Mouse (Mus musculus) retina, embryonic 14.5 days (tissue): Measurements from ENCODE around the gene Myl7.
"Not testable (repeated sequence)": the region's sequence is repeated elsewhere in the genome, so short reads cannot be mapped to it uniquely, and the experiment has no call there.

Source experiments
- DNase-seq: peaks from one replicate; pipeline ENCODE4 v3.0.0-alpha.2; 2015; ENCODE audit warnings: low spot score

Gene Myl7

DNA sequence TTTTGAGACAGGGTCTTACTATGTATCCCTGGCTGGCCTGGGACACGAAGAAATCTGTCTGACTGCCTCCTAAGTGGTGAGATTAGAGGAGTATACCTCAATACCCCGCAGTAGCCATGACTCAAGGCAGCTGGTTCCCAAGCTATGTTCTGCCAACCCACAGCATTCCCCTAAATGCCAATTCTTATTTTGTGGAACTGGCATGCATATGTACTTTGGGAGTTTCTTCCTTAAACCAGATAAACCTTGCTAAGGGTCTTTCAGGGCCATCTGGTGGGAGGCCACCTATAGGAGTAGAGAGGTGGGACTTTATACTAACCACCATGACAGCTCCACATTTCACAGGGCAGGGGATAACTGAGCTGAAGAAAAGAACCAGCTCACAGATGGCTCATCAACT is 5.3 kb upstream of the Myl7 start:
- no peak for DNase-seq

GRCm38 (mm10) chr11:5902390-5902789 is 3.8 kb upstream of the Myl7 start:
- no peak for DNase-seq

DNA sequence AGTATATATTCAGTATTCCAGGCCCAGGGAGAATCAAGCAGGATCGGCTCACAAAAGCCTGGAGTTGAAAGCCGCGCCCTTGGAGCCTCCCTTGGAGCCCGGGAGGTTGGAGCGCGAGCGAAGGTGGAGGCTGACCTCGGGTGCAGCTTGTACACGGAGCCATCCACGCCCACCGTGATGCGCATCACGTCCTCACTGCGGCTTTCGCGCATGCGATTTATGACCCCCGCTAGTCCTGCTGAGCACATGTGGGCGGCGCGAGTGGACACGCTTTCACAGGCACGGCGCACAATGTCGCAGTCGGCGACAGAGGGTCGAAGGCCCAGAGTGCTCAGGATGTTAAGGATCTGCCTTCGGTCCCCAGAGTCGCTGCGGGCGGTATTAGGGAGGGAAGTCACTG is 3.4 kb upstream of the Myl7 start:
- DNase-seq = peak; percentile 78

DNA sequence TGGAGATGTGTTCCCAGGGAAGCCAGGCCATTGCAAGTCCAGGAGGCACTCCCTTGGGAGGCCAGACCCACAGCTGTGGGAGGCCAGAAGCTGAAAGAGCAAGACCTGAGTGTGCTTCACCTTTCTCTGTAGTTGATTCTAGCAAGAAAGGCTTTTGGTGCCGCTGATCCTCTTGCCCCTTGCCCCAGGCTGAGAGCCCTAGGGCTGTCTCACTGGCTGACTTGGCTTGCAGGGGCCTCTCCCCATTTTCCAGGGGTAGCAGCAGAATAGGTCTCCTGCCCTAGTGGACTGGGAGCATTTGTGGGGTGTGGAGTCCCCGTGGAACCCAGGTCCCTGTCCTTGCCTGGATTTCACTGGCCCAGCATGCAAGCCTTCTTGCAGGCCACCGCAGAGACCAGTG is 2.7 kb upstream of the Myl7 start:
- DNase-seq = no peak

DNA sequence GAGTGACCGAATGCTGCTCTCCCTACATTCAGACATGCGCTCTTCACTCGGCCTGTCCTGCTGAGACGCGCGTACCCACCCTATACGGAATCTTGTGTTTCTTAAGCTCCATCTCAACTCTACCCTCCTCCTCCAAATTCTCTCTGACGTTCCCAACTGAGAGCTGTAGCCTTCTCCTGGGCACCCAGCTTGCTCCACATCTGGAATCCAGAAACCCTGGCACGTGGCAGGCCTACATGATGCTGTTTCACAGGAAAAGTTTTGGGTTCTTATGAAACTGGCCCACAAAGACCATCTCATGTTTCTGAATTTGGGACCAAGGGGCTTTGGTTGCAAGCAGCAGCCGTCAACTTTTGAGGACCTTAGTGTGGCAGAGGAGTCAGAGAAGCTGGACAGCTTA is 704 bp upstream of the Myl7 start:
- no peak for DNase-seq

DNA sequence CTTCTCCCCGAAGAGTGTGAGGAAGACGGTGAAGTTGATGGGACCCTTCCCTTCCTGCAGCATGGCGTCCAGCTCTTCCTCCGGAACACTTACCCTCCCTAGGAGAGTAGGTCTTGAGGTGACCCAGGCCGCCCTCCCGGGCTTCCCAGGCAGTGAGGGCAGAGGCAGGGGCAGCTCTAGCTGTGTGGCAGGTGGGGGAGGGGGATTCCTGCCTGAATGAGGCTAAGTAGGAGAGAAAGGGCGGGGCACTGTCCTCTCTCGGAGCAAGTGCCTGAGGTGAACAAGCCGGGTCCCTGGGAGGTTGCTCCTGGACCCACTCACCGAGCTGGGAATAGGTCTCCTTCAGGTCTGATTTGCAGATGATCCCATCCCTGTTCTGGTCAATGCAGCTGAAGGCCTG is 743 bp downstream of the Myl7 start:
- DNase-seq = peak; percentile 47

GRCm38 (mm10) chr11:5897230-5897629 is 1.4 kb downstream of the Myl7 start:
- DNase-seq = no peak

DNA sequence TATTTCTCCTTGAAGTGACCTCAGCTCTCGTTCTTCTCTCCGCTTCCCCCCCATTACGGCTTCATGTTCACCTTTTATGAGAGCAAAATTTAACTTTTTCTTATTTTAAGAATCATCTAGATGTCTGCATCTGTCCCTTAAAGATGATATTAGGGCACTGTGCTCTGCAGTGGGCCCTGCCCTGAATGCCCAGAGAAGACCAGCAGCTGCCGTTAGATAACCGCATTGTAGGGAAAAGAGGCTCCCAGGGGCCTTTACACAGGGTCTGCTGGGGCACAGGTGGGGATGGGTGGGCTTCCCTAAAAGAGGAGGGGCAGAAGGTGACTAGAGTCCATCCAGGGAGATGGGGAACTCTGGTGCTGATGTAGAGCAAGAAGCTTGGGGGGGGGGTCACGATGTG is 4.8 kb downstream of the Myl7 start:
- DNase-seq = no peak

DNA sequence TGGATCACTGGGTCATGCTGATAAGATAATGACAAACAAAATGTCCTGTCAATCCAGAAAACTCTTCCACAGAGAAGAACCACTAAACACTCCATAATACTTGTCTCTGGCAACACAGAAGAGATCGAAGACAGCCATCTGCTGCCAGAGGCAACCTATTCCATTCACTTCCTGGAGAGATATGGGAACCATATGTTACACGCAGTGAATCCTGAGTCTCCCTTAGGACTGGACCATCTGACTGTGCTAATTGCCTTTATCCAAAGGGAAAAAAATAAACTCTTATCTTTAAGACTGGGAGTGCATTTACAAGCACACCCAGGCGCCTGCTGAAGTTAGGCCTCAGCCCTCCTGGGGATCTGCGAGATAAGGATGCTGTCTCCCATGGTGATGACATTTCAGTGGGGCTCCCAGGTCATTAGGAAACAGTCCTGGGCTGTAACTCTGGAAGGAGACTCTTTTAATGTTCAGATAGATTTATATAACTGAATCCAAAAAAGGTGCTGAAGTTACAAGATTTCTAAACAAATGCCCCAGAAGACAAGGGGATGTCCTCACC is 5.7 kb downstream of the Myl7 start:
- no peak for DNase-seq

DNA sequence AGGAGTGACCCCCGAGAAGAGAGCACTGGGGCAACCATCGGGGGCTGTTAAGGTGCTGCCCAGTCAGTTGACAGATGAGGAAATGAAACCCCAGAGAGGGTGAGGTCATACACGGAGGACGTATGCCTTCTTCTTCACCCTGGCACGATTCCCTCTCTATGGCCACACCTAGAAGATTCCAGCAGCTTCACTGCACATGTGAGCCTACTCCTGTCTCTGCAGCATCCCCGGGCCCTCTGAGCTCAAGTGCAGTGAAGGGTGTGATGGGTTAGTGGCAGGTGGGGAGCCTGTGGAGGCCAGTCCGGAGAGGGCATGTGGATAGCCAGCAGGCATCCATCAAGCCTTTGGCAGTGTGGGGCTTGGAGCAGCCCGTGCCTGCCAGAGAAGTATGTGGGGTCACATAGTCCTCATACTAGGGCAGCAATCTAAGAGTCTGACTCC is 6.4 kb downstream of the Myl7 start:
- DNase-seq = no peak

- DNase-seq = not testable (repeated sequence)
Measured at GRCm38 (mm10) chr11:5888563-5888962, 10.0 kb downstream of the Myl7 start.

- peak; percentile 47 for DNase-seq
Measured at GRCm38 (mm10) chr11:5887250-5887649, 11.3 kb downstream of the Myl7 start.

DNA sequence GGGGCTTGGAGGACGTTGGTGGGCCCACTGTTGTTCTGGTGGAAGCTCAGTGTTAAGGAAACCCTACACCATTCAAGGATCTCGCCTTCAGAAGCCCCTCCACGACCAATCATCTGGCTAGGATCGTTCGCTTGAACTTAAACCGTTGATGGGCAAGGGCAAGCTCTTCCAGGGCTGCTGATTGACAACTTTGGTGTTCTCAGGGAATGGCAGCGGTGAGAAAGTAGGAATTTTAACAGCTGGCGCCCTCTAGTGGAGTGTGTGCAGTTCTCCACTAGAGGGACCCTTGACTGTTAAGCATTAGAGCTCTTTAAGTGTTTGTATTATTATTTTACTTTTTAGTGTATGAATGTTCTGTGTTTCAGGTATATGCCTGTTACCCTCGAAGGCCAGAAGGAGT is 12.4 kb downstream of the Myl7 start:
- DNase-seq = peak; percentile 93

DNA sequence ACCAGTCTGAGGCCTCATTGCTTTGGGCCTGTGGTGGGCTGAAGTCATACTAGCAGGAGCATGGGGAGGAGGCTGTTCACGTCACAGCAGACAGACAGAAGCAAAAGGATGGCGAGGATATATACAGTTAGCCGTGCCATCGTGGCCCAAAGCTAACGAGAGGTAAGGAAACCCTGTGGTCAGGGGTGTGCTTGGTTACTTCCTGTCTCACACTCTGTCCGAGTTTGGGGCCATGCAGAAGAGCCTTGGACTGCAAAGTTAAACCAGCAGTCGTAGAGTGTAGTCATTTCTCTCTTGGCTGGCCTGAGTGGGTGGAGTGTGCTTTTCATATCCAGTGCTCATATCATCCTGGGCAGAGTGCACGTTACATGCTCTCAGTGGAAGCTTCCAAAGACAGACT is 16.1 kb downstream of the Myl7 start:
- DNase-seq = no peak

GRCm38 (mm10) chr11:5879905-5880304 is 18.7 kb downstream of the Myl7 start:
- peak; percentile 67 for DNase-seq

GRCm38 (mm10) chr11:5878661-5879060 is 19.9 kb downstream of the Myl7 start:
- no peak for DNase-seq

DNA sequence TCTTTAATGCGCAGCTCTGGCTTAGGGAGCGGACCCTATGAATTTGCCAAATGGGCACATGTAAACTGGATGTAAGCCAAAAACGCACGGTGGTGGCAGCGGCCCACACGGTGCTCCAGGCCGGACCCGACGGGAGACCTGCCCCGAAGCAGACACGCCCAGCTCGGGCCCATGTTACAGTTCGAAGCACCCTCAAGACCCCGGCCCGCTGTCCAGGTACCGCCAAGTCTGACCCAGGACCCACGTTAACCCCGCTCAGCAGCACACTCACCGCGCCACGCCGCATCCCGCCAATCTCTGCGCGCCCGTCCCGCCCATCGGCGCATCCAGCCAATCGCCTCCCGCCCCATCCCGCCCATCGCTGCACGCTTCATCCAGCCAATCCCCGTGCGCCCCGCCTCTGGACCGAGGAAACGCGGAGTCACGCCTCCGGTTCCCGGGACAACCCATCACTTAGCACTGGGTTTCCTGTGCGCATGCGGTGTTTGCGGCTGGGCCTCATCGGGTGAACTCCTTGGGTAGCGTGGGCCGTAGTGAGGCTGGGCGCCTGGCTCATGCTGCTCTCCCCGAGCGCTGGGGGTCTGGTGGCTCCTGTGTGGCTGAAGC is 20.6 kb downstream of the Myl7 start, which contains the start of gene Pold2:
Pold2 (minus strand) TSS at position 372 of the 606 bp plus-strand sequence.
- DNase-seq = peak; percentile 97

- DNase-seq = no peak
Measured at GRCm38 (mm10) chr11:5877421-5877820, 21.2 kb downstream of the Myl7 start.

DNA sequence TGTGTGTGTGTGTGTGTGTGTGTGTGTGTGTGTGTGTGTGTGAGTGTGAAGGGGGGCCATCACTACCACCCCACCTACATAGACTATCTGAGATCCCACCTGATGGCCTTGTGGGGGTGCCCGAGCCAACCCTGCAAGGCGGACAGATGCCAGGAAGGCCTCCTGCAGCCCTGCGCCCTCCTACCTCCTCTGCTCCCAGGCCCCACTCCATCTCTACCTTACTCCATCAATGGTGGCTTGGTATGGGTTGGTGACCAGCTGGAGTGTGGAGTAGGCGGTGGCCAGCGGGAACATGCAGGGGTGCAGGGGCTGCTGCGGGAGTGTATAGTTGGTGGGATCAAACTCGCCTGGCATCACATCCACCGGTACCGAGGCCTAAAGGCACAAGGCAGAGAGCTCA is 25.4 kb downstream of the Myl7 start:
- no peak for DNase-seq

GRCm38 (mm10) chr11:5872707-5873106 is 25.9 kb downstream of the Myl7 start:
- DNase-seq = no peak

GRCm38 (mm10) chr11:5870069-5870468 is 28.5 kb downstream of the Myl7 start:
- DNase-seq = no peak

DNA sequence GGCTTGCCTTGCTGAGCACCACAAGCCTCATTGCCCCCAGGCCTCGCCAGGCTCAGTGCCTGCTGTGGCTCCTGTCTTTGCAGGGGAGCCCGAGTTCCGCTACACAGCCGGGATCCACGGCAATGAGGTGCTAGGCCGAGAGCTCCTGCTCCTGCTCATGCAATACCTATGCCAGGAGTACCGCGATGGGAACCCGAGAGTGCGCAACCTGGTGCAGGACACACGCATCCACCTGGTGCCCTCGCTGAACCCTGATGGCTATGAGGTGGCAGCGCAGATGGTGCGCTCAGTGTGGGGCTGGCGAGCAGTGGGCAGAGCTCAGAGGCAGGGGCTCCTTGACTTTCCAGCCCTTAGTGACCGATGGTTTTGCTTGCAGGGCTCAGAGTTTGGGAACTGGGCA is 29.3 kb downstream of the Myl7 start:
- DNase-seq = no peak

DNA sequence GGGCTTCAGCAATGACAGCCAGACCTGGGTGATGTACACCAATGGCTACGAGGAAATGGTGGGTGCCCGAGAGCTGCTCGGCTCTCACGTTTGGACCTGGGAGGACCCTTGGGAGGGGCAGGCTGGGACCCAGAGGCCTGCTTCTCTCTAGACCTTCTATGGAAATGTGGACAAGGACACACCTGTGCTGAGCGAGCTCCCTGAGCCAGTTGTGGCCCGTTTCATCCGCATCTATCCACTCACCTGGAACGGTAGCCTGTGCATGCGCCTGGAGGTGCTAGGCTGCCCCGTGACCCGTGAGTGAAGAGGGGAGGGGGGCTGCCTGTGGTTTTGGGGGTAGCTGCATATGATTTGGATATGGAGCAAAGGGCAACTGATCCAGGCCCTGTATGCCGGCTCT is 30.3 kb downstream of the Myl7 start:
- no peak for DNase-seq

- DNase-seq = no peak
Measured at GRCm38 (mm10) chr11:5867196-5867595, 31.4 kb downstream of the Myl7 start.
